Mouse (Mus musculus) cerebellum, postnatal 25 days (tissue): ENCODE measurements around the gene Dedd.
"Not testable (repeated sequence)": the region's sequence is repeated elsewhere in the genome, so short reads cannot be mapped to it uniquely, and the experiment has no call there.

Experiments used
- DNase-seq, 2 experiments: peaks; one replicate each; pipeline ENCODE4 v3.0.0; 2021; ENCODE audit warnings: mixed read lengths in 2 of 2

The Dedd gene

DNA sequence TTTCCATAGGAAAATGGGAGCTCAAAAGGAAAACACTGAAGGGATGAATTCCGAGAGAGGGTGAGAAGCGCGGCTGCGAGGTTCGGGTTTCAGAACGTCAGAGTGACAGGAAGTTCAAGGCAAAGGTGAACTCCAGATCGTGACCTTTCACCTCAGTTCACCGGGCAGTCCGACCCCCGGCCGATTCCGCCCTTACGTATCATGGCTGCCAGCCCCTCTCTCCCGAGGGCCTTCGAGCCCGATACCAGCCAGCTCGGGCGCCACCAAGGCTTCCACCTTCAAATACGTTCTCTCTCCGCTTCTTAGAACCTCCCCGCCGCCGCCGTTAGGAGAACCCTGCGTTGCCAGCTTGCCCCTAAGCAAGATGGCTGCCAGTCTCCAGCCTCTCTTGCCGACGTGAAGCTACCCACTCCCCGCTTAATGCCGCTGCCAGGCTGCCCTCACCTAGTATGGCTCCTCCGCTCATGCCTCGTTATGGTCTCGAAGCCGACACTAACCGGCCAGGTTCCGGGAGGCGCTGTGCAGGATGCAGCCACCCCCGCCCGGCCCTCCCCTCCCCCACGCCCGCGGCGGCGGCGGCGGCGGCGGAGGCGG lies at the start of gene Dedd:
Gene Dedd (plus strand): TSS at position 307 of the 594 bp plus-strand sequence.
- peak; percentile 92 to 93 for DNase-seq

DNA sequence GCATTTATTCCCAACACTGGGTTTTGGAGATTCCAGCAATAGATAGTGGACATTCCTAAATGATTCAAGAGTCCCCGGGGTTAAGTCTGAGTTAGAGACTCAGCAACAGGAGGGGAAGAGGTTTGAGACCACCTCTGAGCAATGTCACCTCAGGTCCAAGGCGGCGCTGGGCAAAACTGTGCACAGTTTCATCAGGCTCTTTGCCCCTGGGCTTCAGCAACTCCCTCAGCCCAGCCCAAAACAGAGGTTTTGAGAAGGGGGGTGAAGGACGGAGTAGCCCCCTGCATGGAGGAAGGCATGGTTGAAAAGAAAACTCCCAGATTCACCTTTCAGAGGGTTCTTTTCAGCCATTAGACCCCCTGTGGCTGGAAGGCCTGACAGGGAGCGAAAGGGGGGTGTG lies 49.2 kb upstream of the Dedd start:
- peak in 1 of 2 experiments; percentile 4 for DNase-seq

DNA sequence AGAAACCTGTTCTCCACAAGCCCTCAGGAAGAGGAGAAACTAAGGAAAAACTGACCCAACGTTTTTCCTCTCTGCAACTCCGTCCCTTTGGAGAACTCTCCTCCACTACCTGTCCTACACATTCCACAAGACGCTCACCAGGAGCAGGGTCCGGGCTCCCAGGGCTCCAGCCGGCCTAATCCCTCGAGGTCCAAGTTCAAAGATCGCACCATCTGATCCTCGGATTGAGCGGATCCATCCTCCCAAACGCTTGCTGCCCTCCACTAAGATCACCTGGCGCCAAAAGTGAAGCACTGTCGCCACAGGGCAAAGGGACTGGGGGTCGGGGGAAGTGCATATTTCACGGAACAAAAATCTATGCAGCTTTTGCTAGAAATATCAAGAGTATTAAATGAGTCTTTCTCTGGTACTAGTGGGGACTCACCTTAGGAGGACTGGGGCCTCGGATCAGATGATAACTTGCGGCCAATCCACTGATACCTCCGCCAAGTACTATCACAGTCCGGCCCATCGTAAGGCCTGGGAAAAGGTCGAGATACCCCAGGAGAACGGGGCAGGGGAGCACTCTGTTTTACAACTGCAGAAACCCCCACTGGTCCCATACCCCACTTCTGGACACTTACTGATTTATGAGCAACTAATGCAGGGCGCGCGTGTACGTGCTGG lies 48.6 kb upstream of the Dedd start:
- DNase-seq: no peak

DNA sequence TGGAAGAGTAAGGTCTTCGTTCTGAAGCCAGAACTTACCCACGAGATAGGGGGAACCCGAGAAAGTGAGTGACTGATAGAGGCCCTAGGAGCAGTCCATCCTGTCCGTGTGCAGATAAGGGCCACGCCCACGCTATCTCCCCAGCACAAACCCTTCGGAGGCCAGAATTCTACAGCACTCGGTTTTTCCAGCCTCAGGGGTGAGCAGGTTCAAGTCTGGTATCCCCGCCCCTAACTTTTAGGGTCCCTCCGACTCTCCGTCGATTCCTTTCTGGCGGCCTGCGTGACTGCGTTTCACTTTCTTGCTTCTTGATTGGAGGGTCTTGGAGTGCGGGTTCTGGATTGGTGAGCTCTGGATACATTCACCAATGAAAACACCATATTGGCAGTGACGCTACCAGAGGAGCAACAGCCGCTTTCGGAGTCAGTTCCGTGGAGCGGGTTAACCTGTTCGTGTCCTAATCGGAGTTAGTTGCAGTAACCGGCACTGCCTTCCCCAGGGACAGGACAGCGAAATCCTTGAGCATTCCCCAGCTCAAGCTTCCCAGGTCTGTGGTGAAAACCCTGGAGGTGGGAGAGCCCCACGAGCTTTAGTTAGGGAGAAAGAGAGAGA lies 47.9 kb upstream of the Dedd start, which contains the start of gene Ppox:
Gene Ppox (minus strand): TSS at position 271 of the 612 bp plus-strand sequence.
- peak; percentile 92 to 94 for DNase-seq

DNA sequence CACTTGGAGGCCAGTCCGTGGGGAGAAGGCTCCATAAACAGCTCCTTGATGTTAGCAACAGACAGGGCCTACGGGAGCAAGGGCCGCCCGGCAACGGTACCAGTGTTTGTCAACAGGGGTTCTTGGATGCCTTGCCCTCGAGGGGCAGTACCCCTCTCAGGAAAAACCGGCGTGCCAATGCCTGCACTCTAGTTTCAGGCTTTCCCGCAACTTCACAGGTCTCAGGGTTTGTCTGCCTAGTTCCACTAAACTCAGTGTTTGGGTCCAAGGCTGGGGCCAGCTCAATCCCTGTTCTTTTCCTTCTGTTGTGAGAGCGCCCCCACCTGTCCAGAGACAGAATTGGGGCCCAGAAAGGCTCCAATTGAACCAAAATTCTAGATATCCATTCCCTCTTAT lies 47.4 kb upstream of the Dedd start:
- DNase-seq: peak; percentile 83 to 86

DNA sequence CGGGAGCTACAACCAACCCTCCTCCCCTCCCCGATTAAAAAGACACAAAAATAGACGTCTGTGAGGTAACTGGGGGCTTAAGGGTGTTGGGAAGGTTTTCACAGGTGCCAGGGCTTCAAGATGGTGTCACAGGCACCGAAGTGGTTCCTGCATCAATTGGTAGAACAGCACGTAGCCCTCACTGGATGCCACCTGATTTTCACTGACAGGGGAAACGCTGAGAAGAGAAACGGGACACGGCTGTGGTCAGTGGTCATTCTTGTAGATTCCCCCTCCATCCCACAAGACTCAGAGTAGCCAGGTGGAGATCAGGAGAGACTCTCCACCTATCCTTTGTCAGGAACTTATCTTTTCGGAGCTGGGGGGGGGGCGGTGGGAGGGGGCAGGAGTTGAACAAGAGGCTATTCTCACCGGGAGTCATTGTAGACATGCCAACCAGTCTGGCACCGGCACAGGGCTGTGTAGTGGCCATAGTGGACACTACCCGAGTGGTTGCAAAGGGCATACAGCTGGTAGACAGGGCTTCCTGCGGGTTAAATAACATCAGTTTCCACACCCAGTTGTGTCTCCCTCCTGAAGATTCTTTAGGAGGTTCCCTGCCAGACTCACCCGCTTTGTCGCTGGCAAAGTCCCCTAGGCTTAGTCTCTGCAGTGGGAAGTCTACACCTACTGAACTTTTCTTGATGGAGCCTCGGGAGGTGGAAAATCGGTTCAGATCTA lies 46.7 kb upstream of the Dedd start:
- DNase-seq: peak in 1 of 2 experiments; percentile 8

DNA sequence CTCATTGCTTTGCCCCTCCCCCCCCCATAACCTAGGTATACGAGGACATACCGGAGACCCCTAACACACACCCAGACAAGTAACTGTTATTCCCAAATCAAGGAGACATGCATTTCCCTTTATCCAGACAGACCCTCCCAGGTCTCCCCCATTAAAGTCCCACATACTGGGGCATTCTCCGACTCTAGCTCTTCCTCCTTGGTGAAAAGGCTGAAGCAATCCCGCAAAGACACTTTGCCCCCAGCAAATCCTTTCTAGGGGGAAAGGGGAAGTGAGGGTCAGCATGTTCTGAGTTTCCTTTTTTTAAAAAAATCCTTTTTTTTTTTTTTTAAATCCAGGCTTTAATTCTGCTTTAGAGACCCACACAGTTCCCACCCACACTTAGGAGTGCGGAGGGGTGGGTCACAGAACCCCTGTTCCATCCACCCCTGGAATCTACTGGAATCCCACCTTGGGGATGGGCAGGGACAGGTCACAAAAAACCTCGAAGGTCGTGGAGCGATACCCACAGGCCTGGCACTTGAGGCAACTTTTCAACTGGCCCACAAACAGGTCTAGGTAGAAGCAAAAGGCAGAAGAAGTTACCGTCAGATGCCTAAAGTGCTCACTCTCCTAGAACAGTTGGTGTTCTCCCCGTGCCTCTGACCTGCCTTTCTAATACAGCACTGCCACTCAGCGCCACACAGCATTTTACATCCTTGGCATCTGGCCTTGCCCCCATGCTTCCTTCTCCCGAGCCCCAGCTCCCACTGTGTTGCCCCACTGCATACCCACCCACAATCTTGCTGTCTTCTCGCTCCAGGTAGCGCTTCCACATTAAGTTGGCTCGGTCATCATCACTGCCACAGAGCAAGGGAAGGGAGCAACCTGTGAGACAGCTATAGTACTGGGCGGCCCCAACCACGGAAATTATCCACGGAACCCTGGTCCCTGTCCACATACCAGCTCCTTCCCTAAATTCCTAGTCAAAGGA lies 45.5 kb upstream of the Dedd start:
- DNase-seq: peak in 1 of 2 experiments; percentile 5

DNA sequence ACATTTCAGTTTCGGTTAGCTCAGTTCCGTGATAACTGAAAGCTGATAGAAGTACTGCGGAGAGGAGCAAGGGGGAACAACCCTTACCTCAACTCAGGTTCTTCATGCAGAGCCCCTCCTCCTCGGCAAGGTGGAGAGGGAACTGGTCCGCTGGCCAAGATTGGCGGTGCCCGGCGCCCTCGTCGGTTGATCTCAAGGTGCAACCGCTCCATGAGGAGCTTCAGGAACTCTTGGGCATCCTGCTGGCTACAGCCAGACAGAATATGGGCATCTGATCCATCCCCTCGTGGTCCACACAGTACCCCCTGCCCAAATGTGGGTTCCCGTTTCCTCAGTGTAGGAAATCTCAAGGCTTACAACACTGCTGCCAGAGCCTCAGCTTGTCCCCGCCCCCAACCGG lies 44.5 kb upstream of the Dedd start:
- no peak for DNase-seq

DNA sequence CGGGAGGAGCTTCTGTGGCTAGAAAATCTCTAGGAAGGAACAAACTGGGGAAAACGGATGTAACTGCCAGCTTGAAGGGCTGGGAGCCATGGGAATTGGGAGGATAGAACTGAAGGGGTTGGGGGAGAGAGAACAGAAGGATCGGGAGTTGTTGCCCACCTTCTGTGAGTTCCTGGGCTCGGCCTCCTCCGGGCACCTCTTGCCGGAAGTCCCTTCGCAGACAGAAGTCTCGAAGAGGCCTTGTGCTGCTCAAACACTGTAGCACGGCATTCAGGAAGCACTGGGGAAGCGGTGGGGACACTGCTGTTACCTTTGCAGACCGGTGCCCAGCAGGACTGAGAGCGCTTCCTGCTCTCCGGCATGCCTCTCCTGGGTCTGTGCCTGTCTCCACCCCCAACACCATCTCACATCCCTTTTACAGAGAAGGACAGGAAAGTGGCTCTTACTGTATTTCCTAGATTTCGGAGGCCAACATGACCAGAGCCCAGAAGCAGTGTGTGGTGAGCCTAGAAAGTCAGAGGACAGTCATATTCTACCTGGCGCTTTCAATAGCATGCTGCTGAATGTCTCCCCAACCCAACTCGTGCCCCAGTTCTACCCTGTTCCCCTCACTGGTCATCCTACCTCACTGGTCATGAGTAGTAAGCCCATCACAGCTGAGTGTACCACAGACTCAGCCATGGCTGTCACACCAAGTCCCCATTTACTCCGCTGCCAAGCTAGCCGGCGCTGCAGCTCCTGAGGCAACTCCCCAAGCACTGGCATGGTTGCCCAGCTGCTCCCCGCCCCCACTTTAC lies 43.7 kb upstream of the Dedd start:
- no peak for DNase-seq

DNA sequence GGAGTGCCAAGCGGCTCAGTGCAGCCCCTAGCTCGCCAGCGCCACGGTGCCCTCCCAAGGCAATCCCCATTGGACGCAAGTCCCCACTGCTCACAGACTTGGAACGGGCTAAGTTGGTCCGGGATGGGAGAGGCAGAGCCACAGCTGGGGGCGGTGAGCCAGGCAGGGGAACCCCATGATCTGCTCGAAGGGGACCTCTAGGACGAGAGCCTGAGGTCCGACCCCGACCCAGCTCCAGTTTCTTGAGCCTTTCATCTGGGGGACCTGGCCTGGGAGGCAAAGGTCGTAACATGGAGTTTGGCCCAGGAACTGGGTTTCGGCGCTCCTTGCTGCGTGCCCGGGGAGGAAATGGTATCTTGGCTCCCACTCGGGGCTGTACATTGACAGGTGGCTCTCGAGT lies 42.4 kb upstream of the Dedd start:
- DNase-seq: no peak

DNA sequence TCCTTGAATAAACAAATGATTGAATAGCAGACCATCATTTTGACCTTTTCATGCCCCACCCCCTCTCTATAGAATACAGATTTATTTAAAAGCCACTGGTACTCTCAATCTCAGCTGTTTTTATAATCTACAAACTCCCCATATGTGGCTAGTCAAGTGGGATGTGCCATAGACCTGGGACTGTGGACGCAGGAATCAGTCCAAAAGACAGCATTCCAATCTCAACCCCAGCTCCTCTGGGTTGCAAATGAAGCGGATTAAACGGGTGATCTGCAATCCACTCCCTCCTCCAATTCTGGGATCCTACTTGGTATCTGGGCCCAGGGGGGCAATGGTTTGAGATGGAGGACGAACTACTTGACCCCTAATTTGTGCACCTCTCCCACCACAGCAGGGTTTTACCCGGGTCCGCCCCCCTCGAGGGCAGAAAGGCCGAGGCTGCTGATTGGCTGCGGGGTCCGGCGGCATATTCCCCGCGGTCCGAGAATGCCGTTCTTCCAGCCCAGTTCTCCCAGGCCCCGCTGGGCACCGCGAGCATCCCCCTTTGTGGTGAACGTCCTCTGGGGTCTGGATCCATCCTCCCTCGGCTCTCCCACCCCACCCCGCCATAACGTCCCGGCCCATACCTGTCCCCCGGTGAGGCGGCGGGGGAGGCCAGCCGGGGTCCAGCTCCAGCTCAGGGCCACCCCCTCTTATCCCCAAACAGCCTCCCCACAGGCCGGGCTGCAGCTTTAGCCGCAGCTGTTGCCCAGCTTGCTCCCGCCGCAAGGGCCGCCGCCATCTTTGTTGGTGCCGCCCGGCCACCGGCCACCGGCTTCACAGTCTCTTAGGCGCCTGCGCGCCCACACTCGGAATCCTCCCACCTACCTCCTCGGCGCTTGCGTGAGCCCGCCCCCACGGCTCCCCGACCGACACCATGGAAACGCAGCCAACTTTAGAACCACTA lies 41.5 kb upstream of the Dedd start, which contains the start of gene Usp21:
Gene Usp21 (minus strand): TSS at position 856 of the 946 bp plus-strand sequence.
- DNase-seq: peak; percentile 94 to 96

DNA sequence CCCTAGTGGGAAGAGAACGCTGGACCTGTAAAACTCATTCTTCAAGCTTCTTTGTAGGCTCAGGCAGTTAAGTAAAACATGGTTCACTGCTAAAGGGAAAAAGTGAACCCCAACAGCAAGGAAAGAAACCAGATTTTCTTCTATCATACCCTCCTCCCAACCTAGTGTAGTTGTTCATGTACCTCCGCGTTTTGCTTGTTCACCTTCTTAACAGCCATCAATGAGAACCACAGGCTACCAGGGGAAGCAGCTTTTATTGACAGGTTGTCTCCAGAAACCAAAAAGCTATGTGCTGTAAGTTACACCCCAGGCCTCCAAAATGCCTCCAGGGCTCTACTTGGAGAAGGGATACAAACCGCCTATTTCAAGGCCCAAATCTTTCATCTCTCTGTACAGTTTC lies 40.6 kb upstream of the Dedd start:
- DNase-seq: no peak

DNA sequence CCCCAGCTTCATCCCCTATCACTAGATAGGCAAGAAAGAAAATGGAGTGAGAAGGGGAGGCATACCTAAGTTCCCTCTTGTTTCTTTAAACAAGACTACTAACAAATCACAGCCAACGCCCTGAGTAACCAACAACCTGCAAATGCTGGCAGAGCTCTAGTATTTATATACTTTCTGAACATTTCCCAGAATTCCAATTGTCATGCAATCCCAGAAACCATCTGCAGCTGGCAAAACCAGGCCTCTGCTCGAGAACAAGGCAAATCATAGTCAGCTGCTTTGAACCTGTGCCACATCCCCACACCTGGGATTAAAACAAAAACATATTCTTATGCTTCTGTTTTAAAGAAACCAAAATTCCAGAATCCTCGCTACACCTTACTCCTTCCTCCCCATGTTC lies 35.6 kb upstream of the Dedd start:
- DNase-seq: no peak

DNA sequence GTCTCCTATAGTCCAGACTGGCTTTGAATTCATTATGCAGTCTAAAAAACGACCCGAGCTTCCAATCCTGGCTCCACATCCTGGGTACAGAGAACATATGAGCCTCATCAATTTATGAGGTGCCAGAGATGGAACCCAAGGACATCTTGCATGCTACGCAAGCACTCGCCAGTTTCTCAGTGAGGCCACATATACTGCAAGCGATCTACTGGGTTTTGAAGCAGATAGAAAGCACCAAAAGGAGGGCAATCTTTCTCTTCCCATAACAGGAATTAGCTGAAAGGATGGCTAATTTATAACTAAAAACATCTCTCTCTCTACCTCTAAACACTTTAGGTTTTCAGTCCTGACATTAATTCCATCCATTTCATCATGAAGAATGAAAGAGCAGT lies 35.0 kb upstream of the Dedd start:
- no peak for DNase-seq

DNA sequence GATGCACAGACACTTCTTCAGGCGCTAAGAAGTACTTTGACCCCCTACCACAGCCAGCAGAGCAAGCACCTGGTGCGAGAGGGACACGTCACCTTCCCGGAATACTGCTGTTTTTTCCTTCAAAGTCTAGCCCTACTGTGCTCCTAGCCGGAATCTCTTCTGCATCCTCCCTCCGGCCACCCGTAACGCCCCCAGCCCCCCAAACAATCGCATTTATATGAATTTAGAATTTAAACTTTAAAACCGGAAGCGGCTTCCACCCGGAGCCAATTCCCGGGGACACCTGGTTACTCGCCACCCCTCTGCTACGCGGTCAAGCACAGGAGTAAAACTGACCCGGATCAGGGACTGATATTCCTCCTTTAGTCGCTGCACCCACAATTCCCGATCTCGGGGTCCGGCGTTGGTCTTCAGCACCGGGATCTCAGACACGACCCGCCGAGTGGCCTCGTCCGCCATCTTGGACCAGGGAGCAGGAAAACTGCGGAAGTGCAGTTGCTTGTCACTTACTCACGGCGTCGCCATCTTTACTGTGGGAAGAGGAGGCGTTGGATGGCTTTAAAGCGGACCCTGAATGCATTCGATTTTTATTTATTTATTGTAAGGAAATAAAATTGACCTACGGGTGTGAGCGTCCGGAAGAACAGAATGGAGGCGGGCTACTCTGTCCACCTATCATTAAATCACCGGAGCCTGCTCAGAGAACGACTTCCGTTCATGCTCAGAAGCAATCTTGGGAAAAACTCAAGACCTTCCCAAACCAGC lies 34.5 kb upstream of the Dedd start, which contains the start of gene Ufc1:
Gene Ufc1 (minus strand): TSS at position 727 of the 765 bp plus-strand sequence.
- peak; percentile 85 to 91 for DNase-seq

DNA sequence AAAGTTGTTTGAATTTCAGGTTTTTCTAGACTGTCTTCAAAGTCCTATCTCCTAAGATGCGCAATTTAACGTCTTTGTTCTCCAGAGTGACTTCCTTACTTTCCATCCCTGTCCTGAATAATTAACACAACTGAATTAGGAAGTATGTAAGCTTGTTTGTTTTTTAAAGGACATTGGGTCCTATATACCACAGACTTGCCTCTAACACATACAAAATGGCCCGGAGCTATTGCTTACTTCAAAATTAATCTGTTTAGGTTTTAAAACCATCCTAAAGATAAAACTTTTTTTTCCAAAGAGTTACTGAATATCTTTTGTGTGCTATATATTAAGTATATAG lies 33.9 kb upstream of the Dedd start:
- DNase-seq: no peak

DNA sequence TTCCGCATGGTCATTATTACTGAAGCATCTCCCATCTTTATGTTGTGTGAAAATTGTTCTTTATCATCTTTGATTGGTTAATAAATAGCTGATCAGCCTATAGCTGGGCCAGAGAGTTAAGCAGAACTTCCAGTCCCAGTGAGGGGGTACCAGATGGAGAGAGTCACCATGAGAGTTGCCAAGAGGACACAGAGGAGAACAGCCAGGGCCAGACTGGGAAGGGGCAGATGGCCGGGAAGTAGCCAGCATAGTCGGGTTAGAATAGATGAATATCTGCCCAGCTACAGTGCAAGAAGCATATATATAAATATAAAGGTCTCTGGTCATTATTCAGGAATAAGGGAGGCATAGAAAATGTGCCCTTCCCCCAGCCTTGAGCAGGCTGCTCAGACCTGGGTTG lies 30.7 kb upstream of the Dedd start:
- DNase-seq: peak in 1 of 2 experiments; percentile 30

DNA sequence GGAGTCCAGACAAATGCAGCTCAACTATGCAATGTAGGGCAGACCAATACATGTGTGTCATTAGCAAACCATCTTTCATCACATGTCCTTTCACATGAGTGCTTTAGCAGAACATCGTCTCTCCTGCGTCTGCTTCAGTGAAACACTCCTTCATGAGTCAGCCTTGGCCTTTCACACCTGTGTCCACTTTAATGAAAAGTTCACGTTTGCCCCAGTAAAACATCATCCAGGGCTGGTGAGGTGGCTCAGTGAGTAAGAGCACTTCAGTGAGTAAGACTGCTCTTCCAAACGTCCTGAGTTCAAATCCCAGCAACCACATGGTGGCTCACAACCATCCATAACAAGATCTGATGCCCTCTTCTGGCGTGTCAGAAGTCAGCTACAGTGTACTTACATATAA lies 22.8 kb upstream of the Dedd start:
- DNase-seq: not testable (repeated sequence)

DNA sequence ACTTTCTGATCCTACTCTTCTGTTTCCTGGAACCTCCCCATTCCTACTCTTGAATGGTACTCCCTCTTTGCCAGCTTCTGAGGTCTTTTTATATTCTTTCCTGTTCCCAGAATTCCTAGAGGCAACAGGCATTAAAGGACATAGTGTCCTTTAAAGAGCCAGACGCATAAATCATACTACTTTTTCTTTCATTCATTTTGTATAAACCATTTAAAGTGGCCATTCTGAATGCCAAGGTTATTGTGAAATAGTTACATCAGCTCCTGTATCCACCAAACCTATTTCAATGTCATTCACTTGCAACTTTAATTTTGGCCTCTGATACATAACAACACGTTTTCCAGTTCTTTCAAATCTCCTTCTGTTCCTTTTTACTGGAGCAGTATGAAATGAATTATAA lies 19.6 kb upstream of the Dedd start:
- DNase-seq: no peak
